Mouse (Mus musculus) spleen, adult 2 months (tissue): ENCODE measurements around the gene Slc7a7. TPM values are rescaled to one million over a fixed set of nuclear protein-coding genes. Genes with fewer than 3 reads are reported as not detected.

ENCODE experiments used
- DNase-seq, 2 experiments: peaks; one replicate each; pipeline versions ENCODE4 v3.0.0 to v3.0.0-alpha.2; 2012 to 2021; ENCODE audit warnings: low spot score in 2 of 2, low read depth in 1 of 2
- H3K27ac ChIP-seq: fragments of 200-500 bp; 2 replicates; pipeline ENCODE4 v1.5.1; 2012; ENCODE audit warnings: low read length, inconsistent platforms; ENCODE audit not compliant: insufficient read depth
- H3K27me3 ChIP-seq: fragments of 200-500 bp; 2 replicates; pipeline ENCODE4 v1.6.1; 2012; ENCODE audit warnings: mild to moderate bottlenecking, moderate library complexity, low read length, inconsistent platforms; ENCODE audit not compliant: control insufficient read depth, insufficient read depth
- H3K36me3 ChIP-seq: fragments of 200-500 bp; 2 replicates; pipeline ENCODE4 v1.6.1; 2012; ENCODE audit warnings: mild to moderate bottlenecking, low read length, inconsistent platforms; ENCODE audit not compliant: control insufficient read depth, insufficient read depth
- H3K4me1 ChIP-seq: fragments of 200-500 bp; 2 replicates; pipeline ENCODE4 v1.6.1; 2011; ENCODE audit warnings: inconsistent platforms; ENCODE audit not compliant: control insufficient read depth, insufficient read depth, insufficient read length
- H3K4me3 ChIP-seq: fragments of 200-500 bp; 2 replicates; pipeline ENCODE4 v1.5.1; 2011; ENCODE audit warnings: mild to moderate bottlenecking, inconsistent platforms; ENCODE audit not compliant: insufficient read depth, insufficient read length; ENCODE audit errors: extremely low read depth
- CTCF ChIP-seq: fragments of 200-500 bp; IDR thresholded peaks from 2 replicates; pipeline ENCODE4 v1.5.1; 2011; ENCODE audit warnings: mild to moderate bottlenecking, inconsistent platforms; ENCODE audit not compliant: insufficient read depth, insufficient read length, insufficient replicate concordance; ENCODE audit errors: extremely low read depth
- POLR2A ChIP-seq: fragments of 200-500 bp; IDR thresholded peaks from 2 replicates; pipeline ENCODE4 v1.6.1; 2011; ENCODE audit warnings: low read depth, low read length, inconsistent platforms
- WGBS: fragments of 180-500 bp; shearing (Covaris S2); methylation state at CpG from one replicate; pipeline ENCODE4 v1.1.7; 2018; 5-methylcytosine and 5-hydroxymethylcytosine counted together
- polyA plus RNA-seq: library from polyadenylated mRNA; depleted of rRNA; stranded (reverse); fragments of >200 nt; gene quantifications from 2 replicates; pipeline ENCODE4 v1.2.3, GENCODE M21; 2012

Gene Slc7a7
- polyA plus RNA-seq, 1 experiment = 31.2 TPM

GRCm38 (mm10) chr14:54441365-54441764, 23.8 kb upstream of the Slc7a7 start:
- no peak for TF ChIP-seq CTCF
- TF ChIP-seq POLR2A = no peak
- Histone ChIP-seq H3K4me1 (peaks cover 3% of the 10 kb centered on the region; the same call in 1 of the 2 replicates), H3K4me3 (no peak overlapping the region), H3K27me3 (no peaks in the 10 kb centered on the region), H3K27ac (no peak overlapping the region), H3K36me3 (no peaks in the 10 kb centered on the region)
- no peak for DNase-seq
- 75% methylated on average over 4 of the region's 4 CpGs for WGBS

DNA sequence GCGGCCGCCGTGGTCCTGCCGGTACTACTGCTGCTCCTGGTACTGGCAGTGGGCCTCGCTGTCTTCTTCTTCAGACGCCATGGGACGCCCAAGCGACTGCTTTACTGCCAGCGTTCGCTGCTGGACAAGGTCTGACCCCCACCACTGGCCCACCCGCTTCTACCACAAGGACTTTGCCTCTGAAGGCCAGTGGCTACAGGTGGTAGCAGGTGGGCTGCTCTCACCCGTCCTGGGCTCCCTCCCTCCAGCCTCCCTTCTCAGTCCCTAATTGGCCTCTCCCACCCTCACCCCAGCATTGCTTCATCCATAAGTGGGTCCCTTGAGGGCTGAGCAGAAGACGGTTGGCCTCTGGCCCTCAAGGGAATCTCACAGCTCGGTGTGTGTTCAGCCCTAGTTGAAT, 23.0 kb upstream of the Slc7a7 start:
- H3K27ac ChIP-seq = no peak overlapping the region
- no peak for DNase-seq
- H3K36me3 ChIP-seq = no peaks in the 10 kb centered on the region
- no peaks in the 10 kb centered on the region for H3K27me3 ChIP-seq
- WGBS = 84% methylated on average over 14 of the region's 14 CpGs
- peaks cover 3% of the 10 kb centered on the region; the same call in 1 of the 2 replicates for H3K4me1 ChIP-seq
- no peak overlapping the region for H3K4me3 ChIP-seq
- TF ChIP-seq CTCF (no peak), POLR2A (no peak)

DNA sequence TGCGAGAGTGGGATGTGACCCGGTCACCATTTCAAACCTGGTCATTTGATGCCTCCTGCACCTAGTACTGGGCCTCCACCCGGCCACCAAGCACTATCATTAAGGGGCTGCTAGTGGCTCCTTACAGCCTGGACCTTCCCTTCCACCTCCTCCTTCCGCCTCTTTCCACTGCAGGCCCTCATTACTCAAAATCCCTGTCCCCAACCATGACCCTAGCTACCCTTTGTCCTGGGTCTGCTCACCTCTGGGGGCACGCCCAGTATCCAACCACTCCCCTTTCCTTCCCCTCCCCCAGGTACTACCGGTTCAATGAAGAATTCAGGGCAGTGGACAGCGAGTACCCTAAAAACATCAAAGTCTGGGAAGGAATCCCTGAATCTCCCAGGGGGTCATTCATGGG, 22.0 kb upstream of the Slc7a7 start:
- Histone ChIP-seq H3K27ac (no peak overlapping the region), H3K36me3 (no peaks in the 10 kb centered on the region), H3K27me3 (no peaks in the 10 kb centered on the region), H3K4me3 (no peak overlapping the region), H3K4me1 (peaks cover 3% of the 10 kb centered on the region; the same call in 1 of the 2 replicates)
- TF ChIP-seq POLR2A (no peak), CTCF (no peak)
- DNase-seq = no peak
- 90% methylated on average over 7 of the region's 7 CpGs for WGBS

DNA sequence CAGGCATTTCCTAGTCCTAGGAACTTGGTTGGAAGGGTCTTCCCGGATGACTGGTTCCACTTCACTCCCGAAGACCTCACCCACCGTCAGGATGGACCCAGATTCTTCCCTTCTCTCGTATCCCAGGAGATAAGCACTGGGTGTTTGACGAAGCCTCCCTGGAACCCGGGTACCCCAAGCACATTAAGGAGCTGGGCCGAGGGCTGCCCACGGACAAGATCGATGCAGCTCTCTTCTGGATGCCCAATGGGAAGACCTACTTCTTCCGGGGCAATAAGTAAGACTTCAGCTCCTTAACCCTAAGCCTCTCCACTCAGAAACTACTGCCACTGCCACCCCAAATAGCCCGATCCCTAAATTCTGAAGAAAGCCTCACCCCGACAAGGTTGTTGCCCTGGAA, 21.6 kb upstream of the Slc7a7 start:
- peaks cover 3% of the 10 kb centered on the region; the same call in 1 of the 2 replicates for H3K4me1 ChIP-seq
- no peak for DNase-seq
- no peaks in the 10 kb centered on the region for H3K27me3 ChIP-seq
- no peak overlapping the region for H3K4me3 ChIP-seq
- 94% methylated on average over 12 of the region's 12 CpGs for WGBS
- no peaks in the 10 kb centered on the region for H3K36me3 ChIP-seq
- no peak overlapping the region for H3K27ac ChIP-seq
- no peak for TF ChIP-seq POLR2A
- no peak for TF ChIP-seq CTCF

GRCm38 (mm10) chr14:54435194-54435918, 17.8 kb upstream of the Slc7a7 start:
- H3K4me3 ChIP-seq = no peak overlapping the region
- H3K27ac ChIP-seq = 0 out of 2 replicates have a peak overlapping the region, but pooled peaks have one; percentile 15
- H3K4me1 ChIP-seq = peaks cover 4% of the 10 kb centered on the region
- 83% methylated on average over 11 of the region's 11 CpGs for WGBS
- no peak for DNase-seq
- TF ChIP-seq CTCF = no peak
- TF ChIP-seq POLR2A = no peak
- H3K27me3 ChIP-seq = peaks cover 8% of the 10 kb centered on the region; the same call in 1 of the 2 replicates
- no peaks in the 10 kb centered on the region for H3K36me3 ChIP-seq

DNA sequence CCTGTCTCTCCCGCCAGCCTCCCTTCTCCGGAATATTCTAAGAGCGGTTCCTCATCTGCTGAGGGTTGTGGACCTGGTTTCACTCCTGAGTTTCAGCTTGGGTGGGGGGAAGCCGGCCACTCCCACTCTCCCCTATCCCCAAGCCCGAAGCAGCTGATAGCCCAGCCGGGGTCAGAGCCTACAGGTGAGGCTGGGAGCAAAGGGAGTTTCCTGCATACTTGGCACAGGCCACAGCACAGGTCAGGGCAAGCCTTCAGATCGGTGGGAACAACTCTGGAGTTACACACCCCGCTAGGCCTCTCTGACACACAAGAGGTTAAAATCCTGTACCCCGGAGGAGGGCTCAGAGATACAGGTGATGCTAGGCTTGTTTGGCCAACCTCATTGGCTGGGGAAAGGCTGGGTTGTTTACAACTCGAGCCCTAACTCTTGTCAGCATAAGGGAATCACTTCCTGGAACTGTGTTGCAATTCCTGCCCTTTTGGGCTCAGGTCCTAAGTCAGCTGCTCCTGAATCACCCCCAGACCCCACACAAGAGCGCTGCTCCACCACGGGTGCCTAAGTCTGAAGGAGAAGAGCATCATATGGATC, 16.5 kb upstream of the Slc7a7 start:
- H3K4me1 ChIP-seq = peaks cover 4% of the 10 kb centered on the region
- H3K36me3 ChIP-seq = no peaks in the 10 kb centered on the region
- H3K4me3 ChIP-seq = peak overlapping the region; percentile 3; the same call in 1 of the 2 replicates
- peak overlapping the region; percentile 1; the same call in 1 of the 2 replicates for H3K27ac ChIP-seq
- peaks cover 8% of the 10 kb centered on the region; the same call in 1 of the 2 replicates for H3K27me3 ChIP-seq
- WGBS = 76% methylated on average over 12 of the region's 12 CpGs
- DNase-seq = no peak
- TF ChIP-seq CTCF = no peak
- no peak for TF ChIP-seq POLR2A
